Mouse (Mus musculus) left cerebral cortex, adult 18-20 months (tissue): ENCODE measurements around the gene Hdc. TPM values are rescaled to one million over a fixed set of nuclear protein-coding genes. Genes with fewer than 3 reads are reported as not detected.
"Not testable (repeated sequence)": the region's sequence is repeated elsewhere in the genome, so short reads cannot be mapped to it uniquely, and the experiment has no call there.

Experiments used
- DNase-seq, 2 experiments: peaks; one replicate each; pipeline ENCODE4 v3.0.0; 2021 to 2022; ENCODE audit warnings: low spot score in 2 of 2, mixed read lengths in 1 of 2
- long read RNA-seq, 2 experiments: library from polyadenylated mRNA; stranded (forward); transcript quantifications; one replicate each; pipeline ENCODE4 v2.0.0; 2021
- total RNA-seq, 2 experiments: library from RNA; stranded (reverse); gene quantifications; 2 replicates each; pipeline ENCODE4 v1.2.3; 2021

Hdc gene
- 1 to 10 TPM in 1 of 2 experiments, under 1 TPM in 1; 0.77 to 1.8 TPM for total RNA-seq
- long read RNA-seq, experiment 1, partial matches to known transcripts, result 0 of 1 reads
- long read RNA-seq, experiment 1, other reads (novel, unspliced or antisense), result 0 of 1 reads
- long read RNA-seq, experiment 2, result 0 reads

DNA sequence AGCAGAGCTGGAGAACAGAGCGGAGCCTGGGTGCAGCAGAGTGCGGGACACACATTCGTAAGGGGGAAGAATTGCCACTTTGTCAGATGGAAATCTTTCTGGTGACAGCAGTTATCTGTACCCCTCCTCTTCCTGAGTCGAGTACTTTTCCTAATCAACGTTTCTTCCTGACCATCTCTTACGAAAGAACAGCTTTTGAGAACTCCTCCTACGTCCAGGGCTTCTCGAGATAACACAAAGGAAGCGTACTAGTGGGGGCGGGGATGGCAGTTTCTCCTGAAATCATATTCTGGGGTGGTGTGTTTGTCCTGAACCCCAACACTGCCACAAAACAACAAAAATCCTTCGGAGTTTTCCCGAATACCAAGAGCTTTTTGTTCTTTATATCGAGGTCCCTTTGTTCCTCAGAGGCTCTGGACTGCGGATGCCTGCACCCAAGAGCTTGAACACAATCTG, at the start of gene Hdc:
Gene Hdc (minus strand): TSS at position 51 of the 456 bp plus-strand sequence.
- no peak for DNase-seq

DNA sequence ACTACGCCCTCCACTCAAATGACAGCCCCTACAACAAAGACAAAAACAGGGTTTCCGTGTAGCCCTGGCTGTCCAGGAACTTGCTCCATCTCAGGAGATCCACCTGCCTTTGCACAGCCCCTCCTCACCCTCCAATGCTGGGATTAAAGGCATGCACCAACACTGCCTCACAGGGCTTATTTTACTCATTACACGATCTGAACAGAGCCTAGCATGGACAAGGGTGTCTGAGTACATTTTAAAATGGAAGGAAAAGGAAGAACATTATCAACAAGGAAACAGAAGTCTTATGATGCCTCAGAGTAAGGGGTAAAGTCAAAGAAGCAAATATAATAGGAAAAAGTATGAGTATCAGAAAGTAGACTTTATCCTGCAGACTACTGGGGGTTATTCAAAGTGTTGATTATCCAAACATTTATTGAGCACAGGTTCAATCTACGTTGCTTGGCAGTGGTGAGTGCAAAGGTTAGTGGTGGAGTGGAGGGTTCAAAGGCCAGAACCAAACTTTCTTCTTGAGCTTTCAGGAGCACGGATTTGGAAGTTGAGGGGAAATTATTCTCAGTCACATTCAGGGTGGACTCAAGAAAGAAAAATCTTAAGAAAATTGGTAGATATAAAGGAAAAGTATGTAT, 49.6 kb upstream of the Hdc start:
- DNase-seq, result no peak

DNA sequence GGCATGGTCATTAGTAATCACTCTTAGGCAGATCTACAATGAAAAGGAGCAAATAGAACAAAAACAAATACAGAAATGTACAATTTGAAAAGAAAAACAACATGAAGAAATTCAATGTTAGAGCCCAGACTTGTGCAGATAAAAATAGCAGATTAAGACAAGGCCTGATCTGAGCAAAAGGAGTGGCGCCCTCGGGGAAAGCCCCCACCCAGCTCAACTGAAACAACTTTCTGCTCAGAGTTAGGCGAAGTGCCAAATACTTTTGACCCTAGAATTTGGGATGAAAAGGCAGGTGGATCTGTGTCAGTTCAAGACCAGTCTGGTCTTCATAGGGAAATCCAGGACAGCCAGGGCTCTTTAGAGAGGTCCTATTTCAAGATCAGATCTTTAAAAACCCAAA, 46.9 kb upstream of the Hdc start:
- DNase-seq, result no peak

DNA sequence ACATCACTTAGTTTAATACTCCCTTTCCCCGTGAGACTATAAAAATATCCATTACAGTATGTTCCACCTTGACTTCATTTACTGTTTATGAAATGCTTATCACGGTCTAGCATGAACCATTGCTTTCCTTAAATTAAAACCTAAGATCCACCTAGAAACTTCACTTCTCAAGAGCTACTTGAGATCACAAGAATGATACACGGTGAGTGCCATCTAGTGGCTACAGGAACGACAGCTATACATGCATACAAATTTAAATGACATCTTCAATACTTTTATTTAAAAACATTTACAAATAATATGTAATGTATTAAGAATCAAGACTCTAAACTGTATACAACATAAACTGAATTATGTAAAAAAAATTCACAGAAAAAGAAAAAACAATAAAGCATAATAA, 44.4 kb upstream of the Hdc start:
- no peak for DNase-seq

DNA sequence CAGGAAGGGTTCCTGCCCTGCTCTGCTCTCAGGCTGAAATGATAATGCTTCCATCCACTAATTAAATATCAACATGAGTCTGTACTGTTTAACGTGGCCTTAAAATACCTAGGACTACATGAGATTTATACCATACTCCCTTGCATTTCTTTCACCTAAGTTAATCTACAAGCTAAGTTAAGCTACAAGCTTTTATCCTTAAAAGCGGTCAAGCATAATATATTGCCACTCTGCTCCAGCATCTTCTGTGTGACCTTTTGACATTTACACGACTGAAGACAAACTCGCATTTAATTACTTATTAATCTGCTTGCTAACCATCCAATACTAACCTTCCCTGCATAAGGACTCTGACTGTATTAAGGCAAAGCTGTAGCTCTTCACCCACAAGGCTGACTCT, 33.8 kb upstream of the Hdc start:
- DNase-seq, result no peak

DNA sequence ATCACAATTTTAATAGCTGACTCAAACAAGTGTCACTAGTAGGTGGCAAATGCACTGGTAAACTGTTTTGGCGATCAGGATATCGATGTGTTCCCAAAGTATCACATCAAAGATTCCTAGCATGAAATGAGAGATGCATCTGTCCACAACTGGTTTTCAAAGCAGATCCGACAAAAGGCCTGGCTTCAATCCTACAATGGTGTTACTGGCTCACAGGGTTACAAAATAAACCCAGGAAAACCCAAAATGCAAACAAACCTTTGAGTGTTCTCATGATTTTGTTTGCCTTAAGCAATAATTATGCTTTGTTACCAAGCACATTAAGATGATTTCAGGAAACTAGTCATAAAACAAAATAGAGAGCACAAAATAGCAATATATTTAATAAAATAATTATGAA, 28.7 kb upstream of the Hdc start:
- no peak for DNase-seq

DNA sequence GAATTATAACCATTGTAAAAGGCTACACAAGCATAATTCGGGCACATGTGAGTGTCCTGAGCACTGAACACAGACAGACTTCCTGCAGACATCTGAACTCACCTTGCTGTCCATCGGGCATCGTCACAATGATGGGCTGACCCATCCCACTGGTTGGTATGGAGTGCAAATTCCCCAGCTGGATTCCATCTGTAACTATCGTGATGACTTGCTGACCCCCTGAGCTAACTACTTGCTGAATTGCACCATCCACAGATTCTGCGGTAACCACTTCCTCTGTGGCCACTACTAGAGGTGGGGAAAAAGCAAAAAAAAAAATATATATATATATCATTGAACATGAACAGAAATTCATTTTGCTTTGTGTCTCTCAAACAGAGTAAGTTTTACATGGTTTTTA, 27.4 kb upstream of the Hdc start:
- DNase-seq, result no peak

DNA sequence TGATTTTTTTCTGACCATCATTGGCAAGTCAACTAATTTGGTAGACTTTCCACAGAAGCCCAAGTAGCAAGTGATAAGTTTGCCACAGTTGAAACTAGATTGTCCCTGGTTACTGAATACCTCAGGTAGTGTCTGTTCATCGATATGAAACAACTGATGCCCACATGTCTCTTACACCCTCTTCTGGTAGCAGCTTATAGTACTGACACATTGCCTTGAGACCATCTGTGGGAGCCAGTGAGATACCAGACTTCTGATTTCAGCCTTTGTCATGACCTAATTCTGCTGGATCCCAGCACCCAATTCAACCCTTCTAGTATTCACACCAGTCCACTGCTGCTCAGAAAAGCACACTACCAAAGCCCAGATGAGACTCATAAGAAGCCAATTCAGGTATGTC, 25.7 kb upstream of the Hdc start:
- DNase-seq, result no peak

DNA sequence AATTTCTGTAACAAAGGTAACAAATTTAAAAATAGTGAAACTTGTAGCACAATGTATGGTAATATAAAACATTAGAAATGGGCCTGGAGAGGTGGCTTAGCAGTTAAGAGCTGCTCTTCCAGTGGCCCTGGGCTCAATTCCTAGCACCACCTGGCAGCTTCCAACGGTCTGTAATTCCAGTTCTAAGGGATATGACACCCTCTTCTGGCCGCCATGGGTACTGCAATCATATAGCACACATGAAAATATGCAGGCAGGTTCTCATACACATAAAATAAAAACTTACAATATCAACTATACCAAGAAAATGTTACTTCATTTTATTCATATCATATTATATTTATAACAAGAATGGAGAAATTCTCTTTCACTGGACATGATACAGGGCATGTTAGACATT, 21.2 kb upstream of the Hdc start:
- DNase-seq, result no peak

DNA sequence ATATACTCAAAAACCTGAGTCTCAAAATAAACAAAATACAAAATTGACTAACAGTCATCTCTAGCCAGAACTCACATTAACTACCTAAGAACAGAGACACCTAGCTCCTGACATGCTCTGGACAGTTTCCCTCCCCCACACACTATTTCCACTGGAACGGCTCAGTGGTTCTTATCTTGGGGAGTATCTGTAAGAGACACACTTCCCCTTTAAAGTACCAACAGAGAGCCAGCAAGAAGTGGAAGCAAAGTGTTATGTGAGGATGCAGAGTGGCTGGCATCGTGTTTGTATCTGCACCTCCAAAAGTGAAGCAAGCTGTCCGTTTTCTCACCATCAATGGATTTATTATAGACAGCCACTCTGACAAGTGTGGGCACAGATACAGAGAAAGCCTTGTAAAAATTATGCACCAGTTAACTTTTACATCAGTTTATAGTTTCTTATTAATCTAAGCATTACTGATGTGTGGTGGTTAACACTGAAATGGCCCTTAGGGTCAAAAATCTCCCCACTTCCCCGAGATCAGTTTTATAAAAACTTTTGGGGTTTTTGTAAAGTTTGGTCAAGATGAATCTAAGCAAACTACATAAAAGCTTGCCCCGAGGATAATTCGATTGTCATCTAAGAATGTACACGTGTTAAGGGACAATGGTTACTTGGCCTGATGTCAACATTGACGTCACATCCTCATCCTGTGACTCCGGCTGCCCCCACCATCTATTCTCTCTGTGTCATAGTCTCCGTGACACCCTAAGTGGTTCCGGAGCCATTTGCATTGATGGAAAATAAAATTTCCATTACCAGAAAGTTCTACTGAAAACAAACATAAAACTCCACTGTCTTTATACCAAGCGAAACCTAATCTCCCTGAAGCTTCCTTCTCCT, 17.1 kb upstream of the Hdc start:
- no peak for DNase-seq

DNA sequence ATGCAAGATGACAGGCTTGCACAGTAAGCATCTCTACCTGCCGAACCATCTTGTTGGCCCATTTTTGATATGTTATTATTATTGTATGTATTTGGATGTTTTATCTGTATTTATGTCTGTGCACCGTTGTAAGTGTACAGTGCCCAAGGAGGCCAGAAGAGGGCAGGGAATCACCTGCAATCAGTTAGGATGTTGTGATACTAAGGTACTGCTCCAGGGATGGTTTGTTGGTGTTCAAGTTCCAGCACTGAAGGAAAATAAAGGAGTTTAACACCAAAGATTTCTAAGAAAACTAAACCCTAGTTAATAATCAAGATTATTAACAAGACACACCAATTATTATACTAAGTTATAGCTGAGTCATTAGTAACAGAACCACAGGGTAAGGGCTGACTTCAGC, 14.1 kb upstream of the Hdc start:
- DNase-seq, result no peak

DNA sequence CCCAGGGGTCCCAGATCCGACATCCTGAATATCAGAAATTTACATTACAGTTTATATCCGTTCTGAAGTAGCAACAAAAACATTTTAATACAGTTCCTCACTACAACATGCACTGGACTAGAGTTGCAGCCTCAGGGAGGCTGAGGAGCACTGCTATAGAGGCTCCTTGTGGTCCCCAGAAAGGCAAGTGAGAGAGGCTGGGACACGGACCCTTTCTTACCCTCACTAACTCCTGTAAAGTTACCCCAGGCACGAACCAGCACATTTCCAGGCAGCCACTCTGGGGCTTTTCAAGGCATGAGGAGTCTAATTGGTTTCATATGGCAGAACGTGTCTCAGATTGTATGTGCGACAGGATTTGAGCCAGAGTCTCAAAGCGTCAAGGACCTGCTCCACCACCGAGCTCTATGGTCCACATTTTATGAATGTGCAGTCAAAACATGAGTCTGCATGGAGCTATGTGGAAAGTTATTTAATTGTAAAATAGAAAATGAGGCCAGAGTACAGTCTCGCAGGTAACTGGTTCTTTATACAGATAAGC, 9.4 kb upstream of the Hdc start:
- DNase-seq, result no peak

DNA sequence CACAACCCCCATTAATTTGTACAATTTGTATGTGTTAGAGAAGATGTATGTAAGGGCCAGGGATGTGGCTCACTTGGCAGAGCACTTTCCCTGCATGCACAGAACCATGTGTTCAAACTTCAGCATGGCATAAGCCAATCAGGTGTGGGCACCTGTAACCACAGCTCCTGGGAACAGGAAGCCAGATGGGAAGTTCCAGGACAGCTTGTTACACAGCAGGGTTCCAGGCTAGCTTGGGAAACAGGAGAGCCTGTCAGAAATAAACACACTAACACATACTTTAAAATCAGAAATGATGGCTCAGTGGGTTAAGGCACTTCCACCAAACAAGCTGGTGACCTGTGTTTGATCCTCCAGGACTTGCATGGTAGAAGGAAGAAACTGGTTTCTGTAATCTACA, 4.0 kb upstream of the Hdc start:
- DNase-seq, result no peak

DNA sequence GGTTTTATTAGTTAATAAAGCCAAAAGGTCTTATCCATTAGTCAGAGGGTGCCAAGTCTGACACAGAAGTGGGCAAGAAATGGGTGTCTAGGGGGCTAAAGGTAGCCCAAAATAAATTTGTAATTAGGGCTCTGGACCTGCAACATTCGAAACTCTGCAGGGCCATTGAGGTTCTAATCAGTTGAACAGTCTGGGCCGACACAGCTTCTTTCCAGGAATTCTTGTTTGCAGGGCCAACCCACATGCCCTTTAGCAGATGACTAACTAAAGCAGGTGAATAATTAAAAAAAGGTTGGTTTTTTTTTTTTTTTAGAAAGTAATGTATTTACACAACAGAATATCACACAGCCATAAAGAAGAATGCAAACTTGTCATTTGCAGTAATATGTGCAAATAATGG, 3.4 kb upstream of the Hdc start:
- DNase-seq, result no peak

DNA sequence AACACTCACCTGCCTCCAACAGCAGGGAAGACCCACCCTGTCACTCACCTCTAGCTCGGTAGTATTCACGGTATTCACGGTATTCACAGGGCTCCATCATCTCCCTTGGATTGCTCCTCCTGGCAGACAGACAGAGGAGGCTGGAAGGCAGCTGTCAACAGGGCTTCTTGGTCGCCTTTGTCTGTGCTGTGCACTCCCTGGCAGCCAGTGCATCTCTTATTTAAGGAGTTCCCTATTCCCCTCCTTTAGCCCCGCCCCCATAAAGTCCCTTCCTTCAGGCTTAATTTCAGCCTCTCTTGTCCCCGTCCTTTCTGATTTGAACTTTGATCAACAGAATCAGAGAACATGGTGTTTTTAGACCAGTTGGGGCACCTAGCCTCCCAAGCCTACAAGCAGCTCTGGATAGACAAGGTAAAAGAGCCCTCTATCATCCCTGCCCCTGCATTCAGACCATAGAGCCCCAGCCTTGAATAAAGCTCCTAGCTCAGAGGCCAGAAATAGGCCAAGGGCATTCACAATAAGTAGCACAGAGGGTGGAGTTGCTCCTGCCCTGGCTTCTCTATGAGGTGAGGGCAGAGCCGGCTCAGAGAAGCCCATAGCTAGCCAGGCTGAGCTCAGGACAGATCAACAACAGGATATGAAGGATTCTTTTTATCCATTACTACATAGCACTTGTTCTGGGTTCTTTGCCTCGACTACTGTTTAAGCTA, 474 bp downstream of the Hdc start:
- no peak for DNase-seq

DNA sequence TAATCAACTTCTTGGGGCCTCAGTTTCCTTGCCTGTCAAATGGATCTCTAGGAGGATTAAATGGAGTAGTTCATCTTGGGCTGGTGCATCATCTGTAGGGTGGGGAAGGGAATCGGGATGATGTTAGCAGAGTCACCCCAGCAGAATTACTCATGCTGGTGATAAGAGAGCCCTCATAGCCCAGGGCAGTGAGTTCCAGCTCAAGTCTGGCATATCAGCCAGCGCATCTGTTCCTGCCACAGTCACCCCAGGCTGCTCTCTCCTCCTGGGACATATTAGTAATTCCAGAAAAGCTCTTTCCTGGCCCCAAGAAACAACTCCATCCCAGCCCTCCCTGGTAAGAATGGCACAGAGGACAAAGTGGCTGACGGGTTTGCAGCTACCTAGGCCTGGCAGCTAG, 3.7 kb downstream of the Hdc start:
- no peak for DNase-seq

DNA sequence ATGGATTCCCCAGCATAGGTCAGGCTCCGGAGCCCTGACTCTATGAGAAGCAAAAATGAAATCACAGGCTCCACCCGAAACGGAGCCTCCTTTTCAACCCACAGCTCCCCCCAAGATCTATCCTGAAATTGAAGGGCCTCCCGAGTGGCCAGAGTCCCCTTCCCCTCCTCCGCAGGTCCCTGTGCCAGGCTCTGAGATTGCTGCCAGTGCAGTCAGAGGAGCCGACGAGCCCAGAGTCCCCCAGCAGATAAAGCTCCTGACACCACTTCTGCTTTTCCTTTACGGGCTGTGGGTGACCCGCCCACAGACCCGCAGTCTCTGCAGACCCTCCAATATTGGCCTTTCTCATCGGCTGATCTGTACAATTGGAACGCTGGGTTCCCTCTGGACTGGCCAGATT, 9.5 kb downstream of the Hdc start:
- DNase-seq, result not testable (repeated sequence)

DNA sequence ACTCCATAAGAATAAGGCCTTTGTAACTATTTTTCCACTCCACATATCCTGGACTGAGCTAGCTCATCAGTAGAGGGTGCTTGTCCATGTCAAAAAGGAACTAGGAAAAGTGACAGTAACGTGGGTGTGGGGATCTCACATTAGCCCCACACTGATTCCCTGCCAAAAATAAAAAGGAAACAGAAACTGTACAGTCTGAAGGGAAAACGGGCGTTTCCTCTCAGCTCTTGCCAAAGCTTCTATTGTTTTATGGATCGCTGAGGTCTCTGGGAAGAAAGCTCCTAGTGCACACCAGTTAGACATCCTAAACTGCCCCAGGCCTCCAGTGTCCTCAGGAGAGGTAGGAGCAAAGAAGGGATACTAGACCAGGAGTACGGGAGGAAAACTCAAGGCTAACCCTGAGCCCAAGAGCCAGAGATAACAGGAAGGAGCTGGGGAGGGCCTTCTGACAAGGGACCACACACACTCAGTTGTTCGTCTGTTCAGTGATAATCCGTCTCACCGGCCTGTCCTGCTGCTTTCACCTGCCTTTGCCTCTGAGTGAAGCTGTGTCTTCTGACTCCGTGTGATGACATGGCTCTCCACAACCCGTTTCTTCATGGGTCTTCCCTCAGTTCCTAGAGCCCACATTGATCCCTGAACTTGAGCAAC, 11.4 kb downstream of the Hdc start:
- DNase-seq, result no peak

DNA sequence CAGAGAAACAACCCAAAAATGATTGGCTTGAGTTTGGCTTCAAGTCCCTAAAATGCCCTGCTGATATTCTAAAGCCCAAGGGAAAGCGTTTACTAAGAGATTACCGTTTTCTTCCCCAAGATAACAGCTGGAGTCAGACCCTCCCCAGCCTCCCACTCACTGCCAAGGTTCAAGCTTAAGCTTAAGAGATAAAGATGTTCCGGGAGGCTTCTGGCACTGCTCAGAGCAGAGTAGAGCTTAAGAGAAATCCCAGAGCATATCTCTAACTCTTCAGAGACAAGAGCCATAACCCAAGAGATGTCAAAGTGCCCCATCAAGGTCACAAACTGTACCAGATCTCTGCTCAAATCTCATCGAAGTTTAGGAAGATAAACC, 12.4 kb downstream of the Hdc start:
- DNase-seq, result no peak

DNA sequence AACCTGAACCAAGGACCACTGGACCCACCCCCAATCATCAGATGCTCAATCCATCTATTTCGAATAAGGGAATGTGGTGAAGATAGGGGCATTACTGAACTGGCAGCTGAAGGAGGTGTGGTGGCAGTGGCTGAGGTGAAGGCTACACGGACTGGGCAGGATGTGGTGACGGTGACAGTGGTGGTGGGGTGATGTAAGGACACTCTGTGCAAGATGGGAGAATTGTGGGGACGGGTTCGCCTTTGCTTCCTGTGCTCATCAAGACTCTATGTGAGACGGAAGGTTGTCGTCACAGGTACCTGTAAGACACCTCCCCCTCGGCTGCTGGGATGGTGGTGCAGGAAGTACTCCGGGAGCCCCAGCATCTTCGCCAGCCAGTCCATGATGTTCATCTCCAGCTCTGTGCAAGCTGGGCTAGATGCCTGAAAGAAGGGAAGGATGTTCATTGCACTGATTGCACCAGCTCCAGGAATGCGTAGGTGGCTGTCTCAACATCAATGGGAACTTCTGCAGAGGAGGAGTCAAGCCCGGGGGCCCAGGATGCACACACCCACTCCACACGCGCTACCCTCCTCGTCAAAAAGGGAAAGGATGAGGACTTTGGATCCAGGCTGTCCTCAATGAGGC, 12.9 kb downstream of the Hdc start:
- DNase-seq, result no peak
